Mouse (Mus musculus) hindbrain, embryonic 11.5 days (tissue): ENCODE results near the gene Agpat4. TPM values are rescaled to one million over a fixed set of nuclear protein-coding genes. Genes with fewer than 3 reads are reported as not detected.

Experiments used
- ATAC-seq: fragments of 200-750 bp; cut with Nextera tagmentation; 2 replicates; pipeline ENCODE4 v1.8.0; 2017; ENCODE audit warnings: mild to moderate bottlenecking, moderate TSS enrichment, moderate library complexity; ENCODE audit not compliant: low FRiP score
- DNase-seq: peaks from one replicate; pipeline ENCODE4 v3.0.0-alpha.2; 2015; ENCODE audit warnings: low spot score
- H3K27ac ChIP-seq: fragments of 300-500 bp; sonication (generic); 2 replicates; pipeline ENCODE4 v1.5.1; 2014; ENCODE audit warnings: mild to moderate bottlenecking, low read depth, low read length
- H3K27me3 ChIP-seq: fragments of 300-500 bp; sonication (generic); 2 replicates; pipeline ENCODE4 v1.6.1; 2014; ENCODE audit warnings: mild to moderate bottlenecking, low read length, moderate library complexity, mixed read lengths; ENCODE audit not compliant: control insufficient read depth, insufficient read depth
- H3K36me3 ChIP-seq: fragments of 300-500 bp; sonication (generic); 2 replicates; pipeline ENCODE4 v1.6.1; 2014; ENCODE audit warnings: mild to moderate bottlenecking, low read length, moderate library complexity, mixed read lengths; ENCODE audit not compliant: control insufficient read depth, insufficient read depth
- H3K4me1 ChIP-seq: fragments of 300-500 bp; sonication (generic); replicated peaks from 2 replicates; pipeline ENCODE4 v1.6.1; 2014; ENCODE audit warnings: low read length, mixed read lengths; ENCODE audit not compliant: control insufficient read depth, insufficient read depth
- H3K4me2 ChIP-seq: fragments of 300-500 bp; sonication (generic); replicated peaks from 2 replicates; pipeline ENCODE4 v1.6.1; 2014; ENCODE audit warnings: mild to moderate bottlenecking, low read depth, low read length
- H3K4me3 ChIP-seq: fragments of 300-500 bp; sonication (generic); 2 replicates; pipeline ENCODE4 v1.5.1; 2014; ENCODE audit warnings: low read depth, low read length
- H3K9ac ChIP-seq: fragments of 300-500 bp; sonication (generic); 2 replicates; pipeline ENCODE4 v1.6.1; 2014; ENCODE audit warnings: low read depth, low read length
- H3K9me3 ChIP-seq: fragments of 300-500 bp; sonication (generic); 2 replicates; pipeline ENCODE4 v1.6.1; 2016; ENCODE audit warnings: low read length; ENCODE audit not compliant: control insufficient read depth
- WGBS: fragments of 180-500 bp; shearing (Covaris S2); extraction: QIAGEN DNeasy Blood & Tissue Kit; methylation state at CpG from one replicate; pipeline ENCODE4 v1.1.7; 2014; 5-methylcytosine and 5-hydroxymethylcytosine counted together
- polyA plus RNA-seq: library from polyadenylated mRNA; unstranded; fragments of >200 nt; fragmentation: Nextera tagmentation; extraction: Ambion mirVana; gene quantifications from 2 replicates; pipeline ENCODE4 v1.2.1, GENCODE M21; 2014

The Agpat4 gene
- polyA plus RNA-seq, 1 experiment from 2014 or later: 28.5 TPM

DNA sequence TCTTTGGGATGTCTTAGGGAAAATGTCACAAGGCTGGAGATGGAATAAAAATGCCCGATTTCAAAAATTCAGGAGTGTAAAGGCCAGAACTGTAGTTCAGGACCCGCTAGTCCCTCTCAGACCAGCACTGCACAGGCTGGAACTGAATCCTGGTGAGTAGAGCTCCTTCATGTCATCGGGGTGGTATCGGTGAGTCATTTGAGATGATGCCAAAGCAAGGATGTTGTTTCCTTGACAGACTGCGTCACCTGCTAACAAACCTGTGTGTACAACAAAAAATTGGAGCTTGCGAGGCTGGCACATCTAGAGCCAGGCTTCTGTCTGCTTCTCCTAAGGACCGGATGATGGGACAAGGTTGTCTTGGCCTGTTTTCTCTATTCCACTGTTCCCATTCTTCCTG, 13.1 kb downstream of the Agpat4 start:
- ATAC-seq: no peak
- WGBS: 93% methylated on average over 7 of the region's 7 CpGs
- H3K4me2 ChIP-seq: no peak overlapping the region
- no peaks in the 10 kb centered on the region for H3K36me3 ChIP-seq
- no peak overlapping the region for H3K9ac ChIP-seq
- no peak for DNase-seq
- H3K27me3 ChIP-seq: no peaks in the 10 kb centered on the region
- no peak overlapping the region for H3K27ac ChIP-seq
- H3K4me3 ChIP-seq: no peak overlapping the region
- H3K9me3 ChIP-seq: no peaks in the 10 kb centered on the region
- no peaks in the 10 kb centered on the region for H3K4me1 ChIP-seq

GRCm38 (mm10) chr17:12132904-12133303, 14.4 kb downstream of the Agpat4 start:
- no peak for ATAC-seq
- Histone ChIP-seq H3K9ac (no peak overlapping the region), H3K4me3 (no peak overlapping the region), H3K4me1 (no peaks in the 10 kb centered on the region), H3K9me3 (no peaks in the 10 kb centered on the region), H3K4me2 (no peak overlapping the region), H3K36me3 (no peaks in the 10 kb centered on the region), H3K27ac (no peak overlapping the region), H3K27me3 (no peaks in the 10 kb centered on the region)
- WGBS: 95% methylated on average over 3 of the region's 3 CpGs
- DNase-seq: no peak

- DNase-seq (no peak), ATAC-seq (no peak)
- Histone ChIP-seq H3K27ac (no peak overlapping the region), H3K9ac (no peak overlapping the region), H3K4me1 (no peaks in the 10 kb centered on the region), H3K4me2 (no peak overlapping the region), H3K36me3 (no peaks in the 10 kb centered on the region), H3K27me3 (no peaks in the 10 kb centered on the region), H3K9me3 (no peaks in the 10 kb centered on the region), H3K4me3 (no peak overlapping the region)
- 91% methylated on average over 8 of the region's 8 CpGs for WGBS
Measured at GRCm38 (mm10) chr17:12133985-12134384, 15.5 kb downstream of the Agpat4 start.

GRCm38 (mm10) chr17:12134975-12135633, 16.6 kb downstream of the Agpat4 start:
- no peak overlapping the region for H3K4me3 ChIP-seq
- no peak overlapping the region for H3K27ac ChIP-seq
- H3K4me1 ChIP-seq: no peaks in the 10 kb centered on the region
- ATAC-seq (no peak), DNase-seq (no peak)
- H3K9ac ChIP-seq: no peak overlapping the region
- H3K4me2 ChIP-seq: no peak overlapping the region
- no peaks in the 10 kb centered on the region for H3K36me3 ChIP-seq
- 94% methylated on average over 12 of the region's 12 CpGs for WGBS
- H3K27me3 ChIP-seq: no peaks in the 10 kb centered on the region
- H3K9me3 ChIP-seq: no peaks in the 10 kb centered on the region

- Histone ChIP-seq H3K4me1 (no peaks in the 10 kb centered on the region), H3K9me3 (no peaks in the 10 kb centered on the region), H3K27ac (no peak overlapping the region), H3K27me3 (no peaks in the 10 kb centered on the region), H3K4me2 (no peak overlapping the region), H3K9ac (no peak overlapping the region), H3K36me3 (no peaks in the 10 kb centered on the region), H3K4me3 (no peak overlapping the region)
- 95% methylated on average over 6 of the region's 6 CpGs for WGBS
- DNase-seq (no peak), ATAC-seq (no peak)
Measured at GRCm38 (mm10) chr17:12138355-12138754, 19.9 kb downstream of the Agpat4 start.

GRCm38 (mm10) chr17:12143948-12144364, 25.5 kb downstream of the Agpat4 start:
- H3K27ac ChIP-seq: no peak overlapping the region
- 95% methylated on average over 5 of the region's 5 CpGs for WGBS
- no peak overlapping the region for H3K4me2 ChIP-seq
- no peaks in the 10 kb centered on the region for H3K4me1 ChIP-seq
- no peaks in the 10 kb centered on the region for H3K9me3 ChIP-seq
- no peaks in the 10 kb centered on the region for H3K36me3 ChIP-seq
- DNase-seq (no peak), ATAC-seq (no peak)
- no peak overlapping the region for H3K9ac ChIP-seq
- H3K4me3 ChIP-seq: no peak overlapping the region
- H3K27me3 ChIP-seq: no peaks in the 10 kb centered on the region

DNA sequence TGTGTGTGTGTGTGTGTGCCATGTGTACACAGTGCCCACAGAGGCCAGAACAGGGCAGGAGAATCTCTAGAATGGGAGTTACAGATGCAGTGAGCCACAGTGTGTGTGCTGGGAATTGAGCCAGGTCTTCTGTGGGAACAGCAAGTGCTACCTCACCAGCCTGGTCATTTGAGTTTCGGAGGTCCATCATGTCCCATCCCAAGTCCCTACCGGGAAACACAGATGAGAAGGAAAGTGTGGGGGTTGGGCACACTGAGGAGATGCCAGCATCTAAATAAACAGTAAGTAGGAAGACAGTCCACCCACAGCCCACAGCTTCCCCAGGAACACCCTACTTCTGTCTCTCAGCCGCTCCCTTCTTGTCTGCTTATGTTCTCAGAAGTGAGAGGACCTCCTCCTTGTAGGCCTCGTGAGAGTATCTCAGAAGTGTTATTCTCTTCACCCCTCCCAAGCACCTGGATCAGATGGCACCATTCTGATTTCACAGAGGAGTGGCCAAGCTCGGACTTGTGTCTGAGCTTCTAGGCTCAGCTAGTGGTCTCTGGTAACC, 27.7 kb downstream of the Agpat4 start:
- Histone ChIP-seq H3K4me3 (no peak overlapping the region), H3K36me3 (no peaks in the 10 kb centered on the region), H3K27me3 (no peaks in the 10 kb centered on the region), H3K9me3 (no peaks in the 10 kb centered on the region), H3K9ac (no peak overlapping the region), H3K4me1 (no peaks in the 10 kb centered on the region), H3K27ac (no peak overlapping the region), H3K4me2 (no peak overlapping the region)
- no peak for DNase-seq
- ATAC-seq: no peak
- 91% methylated on average over 5 of the region's 5 CpGs for WGBS

- Histone ChIP-seq H3K4me2 (no peak overlapping the region), H3K27me3 (no peaks in the 10 kb centered on the region), H3K4me1 (no peaks in the 10 kb centered on the region), H3K27ac (no peak overlapping the region), H3K9me3 (no peaks in the 10 kb centered on the region), H3K36me3 (no peaks in the 10 kb centered on the region), H3K4me3 (no peak overlapping the region), H3K9ac (no peak overlapping the region)
- ATAC-seq (no peak), DNase-seq (no peak)
- 94% methylated on average over 4 of the region's 4 CpGs for WGBS
Measured at GRCm38 (mm10) chr17:12147830-12148229, 29.3 kb downstream of the Agpat4 start.

GRCm38 (mm10) chr17:12149232-12149861, 30.8 kb downstream of the Agpat4 start:
- WGBS: 88% methylated on average over 6 of the region's 6 CpGs
- Histone ChIP-seq H3K27ac (no peak overlapping the region), H3K4me1 (no peaks in the 10 kb centered on the region)

More at GRCm38 (mm10) chr17:12149232-12149861, 30.8 kb downstream of the Agpat4 start:
- no peaks in the 10 kb centered on the region for H3K9me3 ChIP-seq
- no peaks in the 10 kb centered on the region for H3K36me3 ChIP-seq
- no peak overlapping the region for H3K4me2 ChIP-seq
- DNase-seq (no peak), ATAC-seq (no peak)
- no peak overlapping the region for H3K9ac ChIP-seq
- no peak overlapping the region for H3K4me3 ChIP-seq
- no peaks in the 10 kb centered on the region for H3K27me3 ChIP-seq
